ENCODE assay signal across 10 mouse cellular contexts in the genomic region with DNA sequence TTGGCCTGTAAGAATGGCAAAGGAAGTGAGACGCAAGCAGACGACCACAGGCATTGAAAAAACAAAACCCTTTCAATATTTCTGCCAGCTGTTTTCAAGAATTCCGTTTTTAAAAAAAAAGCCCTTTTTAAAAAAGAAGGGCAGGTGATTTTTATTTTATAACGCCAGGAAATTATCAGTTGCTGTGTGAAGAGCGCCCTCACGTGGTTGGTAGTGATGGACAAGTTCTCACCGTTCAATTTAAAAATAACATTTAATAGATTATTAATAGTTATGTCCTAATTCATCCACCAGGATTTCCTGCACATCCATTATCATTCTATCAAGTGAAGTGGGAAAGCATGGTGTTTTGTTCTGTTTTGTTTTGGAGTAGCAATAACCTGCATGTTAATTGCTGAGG. TPM values are rescaled to one million over a fixed set of nuclear protein-coding genes. Genes with fewer than 3 reads are reported as not detected.
A peak's percentile ranks its signal among the peaks of the same experiment; 100 is the strongest.
DNase-seq lines count a peak whose midpoint lies in the region; ATAC-seq and TF ChIP-seq lines count a peak whose summit lies in the region.
"Had no signal": no experiment of that assay in that cellular context is flagged by ENCODE, and none has a peak within 500 bp of the region (broad histone marks: within the 10 kb centered on the region; RNA-seq: fewer than 3 reads in every experiment).

No protein-coding gene starts in this region.

- WGBS in kidney, embryonic 14.5 days, result 12% methylated on average over 7 of the region's 7 CpGs
- WGBS in midbrain, postnatal 0 days, result 2% methylated on average over 7 of the region's 7 CpGs

- peak; percentile 80 for TF ChIP-seq CTCF in midbrain, postnatal 0 days (IDR thresholded peaks at IDR 0.05)

- H3K4me1 ChIP-seq in kidney, embryonic 14.5 days (ENCODE audit: control insufficient read depth, insufficient read depth, low read length), result no peaks in the 10 kb centered on the region
- 0 out of 2 replicates have a peak, but pooled peaks cover 7% of the 10 kb centered on the region for H3K4me1 ChIP-seq in midbrain, postnatal 0 days (ENCODE audit: insufficient read depth, low read length)

- H3K27me3 ChIP-seq in kidney, embryonic 14.5 days (ENCODE audit: control insufficient read depth, insufficient read depth, low read length), result peaks cover 38% of the 10 kb centered on the region
- no peaks in the 10 kb centered on the region for H3K27me3 ChIP-seq in midbrain, postnatal 0 days (ENCODE audit: insufficient read depth, low read length)

- H3K9me3 ChIP-seq in kidney, embryonic 14.5 days (ENCODE audit: control insufficient read depth, low read length), result no peaks in the 10 kb centered on the region
- H3K9me3 ChIP-seq in midbrain, postnatal 0 days (ENCODE audit: low read length), result no peaks in the 10 kb centered on the region

- H3K4me3 ChIP-seq in kidney, embryonic 14.5 days (ENCODE audit: low read length), result no peak overlapping the region
- H3K4me3 ChIP-seq in midbrain, postnatal 0 days (ENCODE audit: low read depth, low read length), result peak overlapping the region; percentile 67
- H3K4me3 ChIP-seq: myocyte had no signal

- no peak overlapping the region for H3K9ac ChIP-seq in kidney, embryonic 14.5 days (ENCODE audit: low read depth, low read length)
- peak overlapping the region; percentile 48; the same call in 1 of the 2 replicates for H3K9ac ChIP-seq in midbrain, postnatal 0 days (replicated peaks; ENCODE audit: low read length, poor library complexity, severe bottlenecking)

- DNase-seq in kidney, postnatal 14 days, result peak; percentile 5
- peak; percentile 84 to 85 for DNase-seq in cerebellum, postnatal 14 days
- DNase-seq in layer of hippocampus, adult 18-20 months (ENCODE audit: low spot score in 2 of 2), result peak; percentile 44 to 87
- DNase-seq in midbrain, postnatal 0 days (ENCODE audit: low spot score), result peak; percentile 80
- no peak for DNase-seq in urinary bladder, postnatal 10 days (ENCODE audit: low spot score)
- no peak for DNase-seq in natural killer cell, adult 2 months (ENCODE audit: low spot score in 2 of 2)

- no peak overlapping the region for H3K27ac ChIP-seq in kidney, embryonic 14.5 days (ENCODE audit: low read depth, low read length)
- H3K27ac ChIP-seq in midbrain, postnatal 0 days (ENCODE audit: low read depth, low read length), result peak overlapping the region; percentile 43; the same call in 1 of the 2 replicates

- no peak for ATAC-seq in kidney, embryonic 14.5 days (ENCODE audit: low FRiP score, low TSS enrichment)
- no peak for ATAC-seq in midbrain, postnatal 0 days (ENCODE audit: low FRiP score)
- no peak for ATAC-seq in granulocyte monocyte progenitor cell, adult 5-6 weeks (replicated peaks; ENCODE audit: poor library complexity, severe bottlenecking)

- no peaks in the 10 kb centered on the region for H3K36me3 ChIP-seq in kidney, embryonic 14.5 days (ENCODE audit: control insufficient read depth, insufficient read depth, low read length)
- H3K36me3 ChIP-seq in midbrain, postnatal 0 days (ENCODE audit: insufficient read depth, low read length), result no peaks in the 10 kb centered on the region

- H3K4me2 ChIP-seq in kidney, embryonic 14.5 days (replicated peaks; ENCODE audit: low read depth, low read length), result no peak overlapping the region
- H3K4me2 ChIP-seq in midbrain, postnatal 0 days (ENCODE audit: low read depth, low read length, poor library complexity, severe bottlenecking), result peak overlapping the region; percentile 54

RNA-seq across cellular contexts. Expression of gene Adgrb3, which starts 2.7 kb away (rescaled TPM):
- 0.56 and 0.62 TPM in 2 replicates for polyA plus RNA-seq in kidney, embryonic 14.5 days (2014; fragmentation: Nextera tagmentation; extraction: Ambion mirVana)
- 100 to 1,000 TPM in 1 of 2 experiments, 10 to 100 TPM in 1; 97.8 to 105 TPM for total RNA-seq in layer of hippocampus, adult 18-20 months (2021)
- 90.7 and 110 TPM in 2 replicates for total RNA-seq in midbrain, postnatal 0 days (2014; rRNA removed)
- 54.6 and 55.8 TPM in 2 replicates for polyA plus RNA-seq in midbrain, postnatal 0 days (2015; fragmentation: Nextera tagmentation; extraction: Ambion mirVana)
- not detected in 2 replicates for total RNA-seq in granulocyte monocyte progenitor cell, adult 5-6 weeks (2014; fragmentation: Nextera tagmentation)
- total RNA-seq in granulocyte monocyte progenitor cell, adult 5-6 weeks (2017), result not detected in 2 replicates
- total RNA-seq: hematopoietic stem cell, adult 5-6 weeks had no signal
- polyA plus RNA-seq: myocyte had no signal

Comparison
In these comparisons a context has a peak if more than half of its experiments do, and no peak if none do; other contexts are left out.
1. DNase-seq: peak in kidney, postnatal 14 days (single experiment), cerebellum, postnatal 14 days (2 of 2), layer of hippocampus, adult 18-20 months (2 of 2) and midbrain, postnatal 0 days (single experiment); none in urinary bladder, postnatal 10 days (single experiment) and natural killer cell, adult 2 months (0 of 2).
2. RNA of gene Adgrb3, which starts 2.7 kb away (total RNA-seq): 97.8 to 105 TPM in layer of hippocampus, adult 18-20 months and 90.7 to 110 TPM in midbrain, postnatal 0 days; not detected in granulocyte monocyte progenitor cell, adult 5-6 weeks; every median in the first group is over 10 times any median in the second.